Comparison of ENCODE assay signal across 18 mouse cellular contexts in genomic region chr12:53405856-53406255, GRCm38 (mm10).
DNase-seq lines count a peak whose midpoint lies in the region; ATAC-seq and TF ChIP-seq lines count a peak whose summit lies in the region.
"Had no signal": no experiment of that assay in that cellular context is flagged by ENCODE, and none has a peak within 500 bp of the region (broad histone marks: within the 10 kb centered on the region; RNA-seq: fewer than 3 reads in every experiment).

No protein-coding gene starts in this region.

- no peaks in the 10 kb centered on the region for H3K36me3 ChIP-seq in forebrain, embryonic 16.5 days (ENCODE audit: control insufficient read depth, insufficient read depth)
- no peaks in the 10 kb centered on the region for H3K36me3 ChIP-seq in forebrain, embryonic 13.5 days (ENCODE audit: poor library complexity, severe bottlenecking)
- no peaks in the 10 kb centered on the region for H3K36me3 ChIP-seq in hindbrain, embryonic 16.5 days (ENCODE audit: control insufficient read depth, insufficient read depth, low read length)
- H3K36me3 ChIP-seq in hindbrain, embryonic 11.5 days (ENCODE audit: control insufficient read depth, insufficient read depth, low read length): no peaks in the 10 kb centered on the region
- no peaks in the 10 kb centered on the region for H3K36me3 ChIP-seq in midbrain, postnatal 0 days (ENCODE audit: insufficient read depth, low read length)
- H3K36me3 ChIP-seq in midbrain, embryonic 15.5 days (replicated peaks): no peaks in the 10 kb centered on the region
- H3K36me3 ChIP-seq: embryonic facial prominence, embryonic 13.5 days; forebrain, embryonic 10.5 days; liver, embryonic 12.5 days; neural tube, embryonic 12.5 days had no signal

- no peak overlapping the region for H3K4me3 ChIP-seq in forebrain, embryonic 16.5 days (replicated peaks; ENCODE audit: low read length)
- no peak overlapping the region for H3K4me3 ChIP-seq in forebrain, embryonic 13.5 days
- H3K4me3 ChIP-seq in hindbrain, embryonic 16.5 days (ENCODE audit: low read length): no peak overlapping the region
- no peak overlapping the region for H3K4me3 ChIP-seq in hindbrain, embryonic 11.5 days (ENCODE audit: low read depth, low read length)
- H3K4me3 ChIP-seq in midbrain, postnatal 0 days (ENCODE audit: low read depth, low read length): no peak overlapping the region
- no peak overlapping the region for H3K4me3 ChIP-seq in midbrain, embryonic 15.5 days
- H3K4me3 ChIP-seq: embryonic facial prominence, embryonic 13.5 days; forebrain, embryonic 10.5 days; liver, embryonic 12.5 days; neural tube, embryonic 12.5 days had no signal

- peak; percentile 33; the same call in 1 of the 2 replicates for ATAC-seq in forebrain, embryonic 16.5 days
- ATAC-seq in forebrain, embryonic 13.5 days: no peak
- peak; percentile 84 for ATAC-seq in hindbrain, embryonic 16.5 days
- no peak for ATAC-seq in hindbrain, embryonic 11.5 days (ENCODE audit: low FRiP score)
- ATAC-seq in midbrain, postnatal 0 days (ENCODE audit: low FRiP score): peak; percentile 49; the same call in 1 of the 2 replicates
- no peak for ATAC-seq in midbrain, embryonic 15.5 days (replicated peaks)
- ATAC-seq: activated CD4-positive, CD25-positive, alpha-beta regulatory T cell, adult 4 months; liver, embryonic 12.5 days; Patski had no signal

- no peaks in the 10 kb centered on the region for H3K9me3 ChIP-seq in forebrain, embryonic 16.5 days (ENCODE audit: control insufficient read depth, low read length)
- no peaks in the 10 kb centered on the region for H3K9me3 ChIP-seq in forebrain, embryonic 13.5 days (replicated peaks)
- H3K9me3 ChIP-seq in hindbrain, embryonic 16.5 days (ENCODE audit: control insufficient read depth, low read length): no peaks in the 10 kb centered on the region
- H3K9me3 ChIP-seq in hindbrain, embryonic 11.5 days (ENCODE audit: control insufficient read depth, low read length): no peaks in the 10 kb centered on the region
- no peaks in the 10 kb centered on the region for H3K9me3 ChIP-seq in midbrain, postnatal 0 days (ENCODE audit: low read length)
- no peaks in the 10 kb centered on the region for H3K9me3 ChIP-seq in midbrain, embryonic 15.5 days
- H3K9me3 ChIP-seq: embryonic facial prominence, embryonic 13.5 days; forebrain, embryonic 10.5 days; liver, embryonic 12.5 days; neural tube, embryonic 12.5 days had no signal

- intact Hi-C loops in left cerebral cortex, postnatal 14 days (cut with DNase I): no loop called here

- TF ChIP-seq CTCF in midbrain, postnatal 0 days (IDR thresholded peaks at IDR 0.05): no peak

- H3K9ac ChIP-seq in forebrain, embryonic 16.5 days (replicated peaks; ENCODE audit: low read depth, low read length): no peak overlapping the region
- H3K9ac ChIP-seq in forebrain, embryonic 13.5 days: no peak overlapping the region
- no peak overlapping the region for H3K9ac ChIP-seq in hindbrain, embryonic 16.5 days (ENCODE audit: low read depth, low read length)
- no peak overlapping the region for H3K9ac ChIP-seq in hindbrain, embryonic 11.5 days (ENCODE audit: low read depth, low read length)
- no peak overlapping the region for H3K9ac ChIP-seq in midbrain, postnatal 0 days (replicated peaks; ENCODE audit: low read length, poor library complexity, severe bottlenecking)
- H3K9ac ChIP-seq in midbrain, embryonic 15.5 days: no peak overlapping the region
- H3K9ac ChIP-seq: embryonic facial prominence, embryonic 13.5 days; liver, embryonic 12.5 days; neural tube, embryonic 12.5 days had no signal

- no peaks in the 10 kb centered on the region for H3K27me3 ChIP-seq in forebrain, embryonic 16.5 days (replicated peaks; ENCODE audit: control insufficient read depth, insufficient read depth, low read length)
- H3K27me3 ChIP-seq in forebrain, embryonic 13.5 days: no peaks in the 10 kb centered on the region
- no peaks in the 10 kb centered on the region for H3K27me3 ChIP-seq in hindbrain, embryonic 16.5 days (replicated peaks; ENCODE audit: control insufficient read depth, insufficient read depth, low read length)
- H3K27me3 ChIP-seq in hindbrain, embryonic 11.5 days (ENCODE audit: control insufficient read depth, insufficient read depth, low read length): no peaks in the 10 kb centered on the region
- H3K27me3 ChIP-seq in midbrain, postnatal 0 days (ENCODE audit: insufficient read depth, low read length): no peaks in the 10 kb centered on the region
- H3K27me3 ChIP-seq in midbrain, embryonic 15.5 days (replicated peaks): no peaks in the 10 kb centered on the region
- H3K27me3 ChIP-seq: embryonic facial prominence, embryonic 13.5 days; liver, embryonic 12.5 days; neural tube, embryonic 12.5 days; Patski had no signal

- no peak overlapping the region for H3K4me2 ChIP-seq in forebrain, embryonic 16.5 days (ENCODE audit: low read length)
- H3K4me2 ChIP-seq in forebrain, embryonic 13.5 days: no peak overlapping the region
- H3K4me2 ChIP-seq in hindbrain, embryonic 16.5 days (ENCODE audit: low read length): no peak overlapping the region
- H3K4me2 ChIP-seq in hindbrain, embryonic 11.5 days (replicated peaks; ENCODE audit: low read depth, low read length): no peak overlapping the region
- no peak overlapping the region for H3K4me2 ChIP-seq in midbrain, postnatal 0 days (ENCODE audit: low read depth, low read length, poor library complexity, severe bottlenecking)
- H3K4me2 ChIP-seq in midbrain, embryonic 15.5 days: no peak overlapping the region
- H3K4me2 ChIP-seq: embryonic facial prominence, embryonic 13.5 days; liver, embryonic 12.5 days; neural tube, embryonic 12.5 days had no signal

- 40% methylated on average over 4 of the region's 4 CpGs for WGBS in forebrain, embryonic 16.5 days
- 48% methylated on average over 4 of the region's 4 CpGs for WGBS in forebrain, embryonic 13.5 days
- WGBS in hindbrain, embryonic 16.5 days: 39% methylated on average over 4 of the region's 4 CpGs
- 57% methylated on average over 4 of the region's 4 CpGs for WGBS in hindbrain, embryonic 11.5 days
- 49% methylated on average over 4 of the region's 4 CpGs for WGBS in midbrain, postnatal 0 days
- 48% methylated on average over 4 of the region's 4 CpGs for WGBS in midbrain, embryonic 15.5 days

- H3K27ac ChIP-seq in forebrain, embryonic 16.5 days (ENCODE audit: low read length): no peak overlapping the region
- no peak overlapping the region for H3K27ac ChIP-seq in forebrain, embryonic 13.5 days
- H3K27ac ChIP-seq in hindbrain, embryonic 16.5 days (ENCODE audit: low read depth, low read length): no peak overlapping the region; the same call in 1 of the 2 replicates
- no peak overlapping the region for H3K27ac ChIP-seq in hindbrain, embryonic 11.5 days (ENCODE audit: low read depth, low read length)
- no peak overlapping the region for H3K27ac ChIP-seq in midbrain, postnatal 0 days (ENCODE audit: low read depth, low read length)
- no peak overlapping the region for H3K27ac ChIP-seq in midbrain, embryonic 15.5 days
- H3K27ac ChIP-seq: embryonic facial prominence, embryonic 13.5 days; forebrain, embryonic 10.5 days; liver, embryonic 12.5 days; neural tube, embryonic 12.5 days had no signal

- DNase-seq in hindbrain, embryonic 11.5 days (ENCODE audit: low spot score): no peak
- peak; percentile 85 for DNase-seq in midbrain, postnatal 0 days (ENCODE audit: low spot score)
- no peak for DNase-seq in left cerebral cortex, postnatal 14 days (ENCODE audit: low spot score in 2 of 2)
- DNase-seq: adrenal gland, postnatal 36 days; gastrocnemius, postnatal 25 days; kidney, adult 18-20 months; kidney, postnatal 25 days; layer of hippocampus, adult 9-11 months had no signal

- H3K4me1 ChIP-seq in forebrain, embryonic 16.5 days (replicated peaks; ENCODE audit: control insufficient read depth, insufficient read depth, low read length): no peaks in the 10 kb centered on the region; the same call in 1 of the 2 replicates
- H3K4me1 ChIP-seq in forebrain, embryonic 13.5 days: peaks cover 22% of the 10 kb centered on the region
- peaks cover 11% of the 10 kb centered on the region; the same call in 1 of the 2 replicates for H3K4me1 ChIP-seq in hindbrain, embryonic 16.5 days (ENCODE audit: control insufficient read depth, insufficient read depth, low read depth, low read length)
- H3K4me1 ChIP-seq in hindbrain, embryonic 11.5 days (replicated peaks; ENCODE audit: control insufficient read depth, insufficient read depth, low read length): no peaks in the 10 kb centered on the region; the same call in 1 of the 2 replicates
- peaks cover 3% of the 10 kb centered on the region; the same call in 1 of the 2 replicates for H3K4me1 ChIP-seq in midbrain, postnatal 0 days (ENCODE audit: insufficient read depth, low read length)
- H3K4me1 ChIP-seq in midbrain, embryonic 15.5 days: peaks cover 14% of the 10 kb centered on the region; the same call in 1 of the 2 replicates
- H3K4me1 ChIP-seq: liver, embryonic 12.5 days had no signal

Comparison
In these comparisons a context has a peak if more than half of its experiments do, and no peak if none do; other contexts are left out.
1. ATAC-seq: peak in forebrain, embryonic 16.5 days (single experiment), hindbrain, embryonic 16.5 days (single experiment) and midbrain, postnatal 0 days (single experiment); none in forebrain, embryonic 13.5 days (single experiment), hindbrain, embryonic 11.5 days (single experiment) and midbrain, embryonic 15.5 days (single experiment).